Mouse (Mus musculus) heart, postnatal 0 days (tissue): ENCODE results near the gene Gm20458. TPM values are rescaled to one million over a fixed set of nuclear protein-coding genes. Genes with fewer than 3 reads are reported as not detected.

Experiments
- ATAC-seq: fragments of 200-750 bp; cut with Nextera tagmentation; 2 replicates; pipeline ENCODE4 v1.8.0; 2017; ENCODE audit warnings: low read depth, moderate number of reproducible peaks, moderate library complexity; ENCODE audit not compliant: insufficient read depth
- DNase-seq: peaks from one replicate; pipeline ENCODE4 v3.0.0-alpha.2; 2016; ENCODE audit warnings: low spot score
- H3K27ac ChIP-seq: fragments of 300-500 bp; sonication (generic); 2 replicates; pipeline ENCODE4 v1.5.1; 2014; ENCODE audit warnings: low read depth, mild to moderate bottlenecking
- H3K27me3 ChIP-seq: fragments of 300-500 bp; sonication (generic); 2 replicates; pipeline ENCODE4 v1.6.1; 2014; ENCODE audit warnings: low read length, mixed read lengths; ENCODE audit not compliant: control insufficient read depth, insufficient read depth
- H3K36me3 ChIP-seq: fragments of 300-500 bp; sonication (generic); replicated peaks from 2 replicates; pipeline ENCODE4 v1.6.1; 2014; ENCODE audit warnings: low read length, mixed read lengths; ENCODE audit not compliant: control insufficient read depth, insufficient read depth
- H3K4me1 ChIP-seq: fragments of 300-500 bp; sonication (generic); 2 replicates; pipeline ENCODE4 v1.6.1; 2014; ENCODE audit warnings: antibody characterized with exemption; ENCODE audit not compliant: control insufficient read depth, insufficient read depth
- H3K4me2 ChIP-seq: fragments of 300-500 bp; sonication (generic); 2 replicates; pipeline ENCODE4 v1.6.1; 2014; ENCODE audit warnings: low read depth, mild to moderate bottlenecking, low read length, moderate library complexity
- H3K4me3 ChIP-seq: fragments of 300-500 bp; sonication (generic); 2 replicates; pipeline ENCODE4 v1.5.1; 2014; ENCODE audit warnings: low read depth, low read length
- H3K9ac ChIP-seq: fragments of 300-500 bp; sonication (generic); replicated peaks from 2 replicates; pipeline ENCODE4 v1.6.1; 2014; ENCODE audit warnings: low read depth, low read length, mixed read lengths
- H3K9me3 ChIP-seq: fragments of 300-500 bp; sonication (generic); replicated peaks from 2 replicates; pipeline ENCODE4 v1.6.1; 2016; ENCODE audit warnings: low read length; ENCODE audit not compliant: control insufficient read depth
- CTCF ChIP-seq: IDR thresholded peaks from 2 replicates; pipeline ENCODE4 v1.5.1; 2016; ENCODE audit warnings: antibody characterized with exemption, control low read depth, low read depth
- EP300 ChIP-seq: IDR thresholded peaks from 2 replicates; pipeline ENCODE4 v1.6.1; 2016; ENCODE audit warnings: antibody characterized with exemption, low read depth
- WGBS: fragments of 180-500 bp; shearing (Covaris S2); extraction: QIAGEN DNeasy Blood & Tissue Kit; methylation state at CpG from one replicate; pipeline ENCODE4 v1.1.7; 2014; 5-methylcytosine and 5-hydroxymethylcytosine counted together
- polyA plus RNA-seq: library from polyadenylated mRNA; unstranded; fragments of >200 nt; fragmentation: Nextera tagmentation; extraction: Ambion mirVana; gene quantifications from 2 replicates; pipeline ENCODE4 v1.2.1, GENCODE M21; 2015
- total RNA-seq: library from RNA; depleted of rRNA; stranded (reverse); fragments of >200 nt; gene quantifications from 2 replicates; pipeline ENCODE4 v1.2.3, GENCODE M21; 2014; ENCODE audit warnings: low replicate concordance

Gene Gm20458
- total and polyA plus RNA-seq, 2 experiments from 2014 or later: 15.5 to 34.3 TPM

DNA sequence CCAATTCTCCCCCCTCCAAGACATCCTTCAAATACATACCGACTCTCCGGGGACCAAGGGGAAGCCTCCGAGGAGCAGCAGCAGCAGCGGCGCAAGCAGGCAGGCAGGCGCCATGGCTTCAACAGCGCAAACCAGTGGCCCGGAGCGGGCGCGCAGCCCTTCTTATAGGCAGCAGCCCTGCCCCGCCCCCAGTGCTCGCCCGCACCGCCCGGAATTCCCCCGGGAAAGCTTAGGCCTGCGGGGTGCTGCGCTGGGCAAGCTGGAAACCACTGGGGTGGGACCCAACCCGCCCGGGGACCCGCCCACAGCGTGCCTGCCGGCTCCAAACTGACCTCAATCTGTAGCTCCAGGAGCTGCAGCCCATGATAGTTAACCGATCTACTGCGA lies 17.7 kb upstream of the Gm20458 start:
- DNase-seq: peak; percentile 70
- no peak for TF ChIP-seq CTCF
- TF ChIP-seq EP300: no peak
- Histone ChIP-seq H3K4me1 (peaks cover 18% of the 10 kb centered on the region; the same call in 1 of the 2 replicates), H3K4me3 (peak overlapping the region; percentile 68), H3K27me3 (peaks cover 42% of the 10 kb centered on the region), H3K27ac (peak overlapping the region; percentile 78), H3K9me3 (no peaks in the 10 kb centered on the region), H3K9ac (peak overlapping the region; percentile 67), H3K36me3 (no peaks in the 10 kb centered on the region), H3K4me2 (peak overlapping the region; percentile 87)
- ATAC-seq: peak; percentile 90
- under 1% methylated on average over 26 of the region's 26 CpGs for WGBS

DNA sequence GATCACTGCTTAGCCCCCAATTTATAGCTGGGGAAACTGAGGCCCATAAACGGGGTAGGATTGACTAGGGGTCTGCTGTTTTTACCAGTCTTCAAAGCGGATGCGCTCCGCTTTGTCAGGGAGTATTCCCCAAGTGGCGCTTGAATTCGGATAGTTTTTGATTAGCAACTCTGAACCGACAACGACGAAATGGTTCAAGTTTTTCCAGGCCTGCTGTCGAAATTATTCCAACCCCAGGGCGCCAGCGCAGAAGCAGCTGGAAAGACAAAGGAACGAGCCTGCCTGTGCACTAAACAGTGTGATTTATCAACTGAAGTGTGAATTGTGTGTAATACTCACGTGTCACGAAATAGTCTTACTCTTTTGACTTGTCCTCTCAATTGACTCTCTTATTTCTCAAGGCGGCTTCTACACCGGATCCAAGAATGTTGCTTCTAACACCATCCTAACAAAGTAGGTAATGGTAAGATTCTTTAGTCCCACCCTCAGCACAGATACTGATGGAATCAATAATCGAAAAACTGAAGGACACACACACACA lies 17.2 kb upstream of the Gm20458 start, which contains the start of gene Sdc4:
TSS of gene Sdc4 (minus strand) at position 428 of the 541 bp plus-strand sequence.
- no peak for DNase-seq
- TF ChIP-seq EP300 (no peak), CTCF (no peak)
- Histone ChIP-seq H3K9ac (peak within 1 kb of the TSS; percentile 67), H3K4me1 (peaks cover 15% of the 10 kb centered on the region; the same call in 1 of the 2 replicates), H3K4me3 (peak within 1 kb of the TSS; percentile 68), H3K27me3 (peaks cover 43% of the 10 kb centered on the region), H3K27ac (peak within 1 kb of the TSS; percentile 78), H3K36me3 (no peaks in the 10 kb centered on the region), H3K4me2 (peak within 1 kb of the TSS; percentile 87), H3K9me3 (no peaks in the 10 kb centered on the region)
- 17% methylated on average over 18 of the region's 18 CpGs for WGBS
- no peak for ATAC-seq

DNA sequence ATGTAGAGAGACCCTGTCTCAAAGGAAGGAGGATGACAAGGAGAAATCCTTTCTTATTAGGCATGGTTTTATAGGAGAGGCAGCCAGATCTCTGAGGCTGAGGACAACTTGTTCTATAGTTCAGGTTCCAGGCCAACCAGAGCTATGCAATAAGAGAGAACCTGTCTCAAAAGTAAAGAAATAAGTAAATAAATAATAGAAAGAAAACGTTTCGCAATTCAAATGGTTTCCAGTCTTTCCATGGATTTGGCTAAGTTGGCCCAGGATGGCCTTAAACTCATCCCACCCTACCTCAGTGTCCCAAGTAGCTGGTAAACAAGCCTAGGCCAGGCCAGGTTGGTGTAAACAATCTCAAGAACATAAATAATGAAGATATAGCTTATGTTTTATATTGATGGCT lies 16.1 kb upstream of the Gm20458 start:
- Histone ChIP-seq H3K27me3 (peaks cover 49% of the 10 kb centered on the region), H3K9ac (no peak overlapping the region), H3K4me2 (no peak overlapping the region), H3K36me3 (no peaks in the 10 kb centered on the region), H3K4me3 (no peak overlapping the region), H3K27ac (no peak overlapping the region), H3K4me1 (peaks cover 10% of the 10 kb centered on the region; the same call in 1 of the 2 replicates), H3K9me3 (no peaks in the 10 kb centered on the region)
- WGBS: 82% methylated on average over 2 of the region's 2 CpGs
- no peak for TF ChIP-seq CTCF
- TF ChIP-seq EP300: no peak
- DNase-seq (no peak), ATAC-seq (no peak)

DNA sequence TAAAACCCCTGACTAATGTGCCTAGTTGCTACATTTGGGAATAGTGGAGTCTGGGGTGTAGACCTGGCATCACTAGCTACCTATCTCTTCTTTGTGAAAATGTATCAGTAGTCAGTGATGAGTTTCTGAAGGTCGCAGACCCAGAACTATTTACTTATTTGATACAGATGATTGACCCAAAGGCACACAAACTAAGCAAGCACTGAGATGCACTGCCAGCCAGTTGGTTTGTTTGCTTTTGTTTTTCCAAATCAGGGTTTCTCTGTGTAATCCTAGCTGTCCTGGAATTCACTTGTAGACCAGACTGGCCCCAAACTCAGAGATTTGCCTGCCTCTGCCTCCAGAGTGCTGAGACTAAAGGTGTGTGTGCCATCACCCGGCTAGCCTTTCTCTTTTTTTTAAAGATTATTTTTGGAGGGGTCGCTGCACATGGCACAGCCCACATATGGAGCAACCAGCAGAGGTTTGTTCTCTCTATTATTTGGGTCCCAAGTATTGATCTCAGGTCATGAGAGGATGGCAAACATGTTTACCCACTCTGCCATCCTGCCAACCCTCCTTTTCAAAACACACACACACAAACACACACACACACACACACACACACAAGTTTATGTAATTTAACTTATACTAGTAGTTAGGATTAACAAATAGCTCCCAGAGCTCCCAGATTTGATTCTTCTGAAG lies 15.2 kb upstream of the Gm20458 start:
- no peak for DNase-seq
- H3K4me1 ChIP-seq: peaks cover 10% of the 10 kb centered on the region; the same call in 1 of the 2 replicates
- H3K27ac ChIP-seq: no peak overlapping the region
- no peak overlapping the region for H3K9ac ChIP-seq
- WGBS: 72% methylated on average over 3 of the region's 3 CpGs
- no peaks in the 10 kb centered on the region for H3K9me3 ChIP-seq
- H3K4me3 ChIP-seq: no peak overlapping the region
- ATAC-seq: no peak
- H3K36me3 ChIP-seq: no peaks in the 10 kb centered on the region
- no peak overlapping the region for H3K4me2 ChIP-seq
- H3K27me3 ChIP-seq: peaks cover 49% of the 10 kb centered on the region
- TF ChIP-seq EP300 (no peak), CTCF (no peak)

DNA sequence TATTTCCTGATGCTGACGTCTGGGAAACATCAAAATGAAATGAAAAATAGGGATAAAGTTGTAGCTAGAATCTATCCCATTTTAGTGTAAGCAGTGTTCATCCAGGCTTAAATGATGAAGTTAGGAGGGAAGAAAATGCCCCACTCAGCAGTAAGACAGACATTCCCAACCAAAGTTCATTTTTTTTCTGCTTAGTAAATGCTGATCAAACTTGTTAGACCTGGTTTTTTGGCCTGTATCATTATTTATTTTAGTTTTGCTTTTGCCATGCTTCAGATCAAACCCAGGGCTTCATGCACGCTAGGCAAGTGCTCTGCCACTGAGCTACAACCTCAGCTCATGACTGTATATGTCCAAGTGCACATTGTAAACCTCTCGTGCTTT lies 14.7 kb upstream of the Gm20458 start:
- Histone ChIP-seq H3K4me1 (peaks cover 10% of the 10 kb centered on the region; the same call in 1 of the 2 replicates), H3K27ac (no peak overlapping the region), H3K36me3 (no peaks in the 10 kb centered on the region), H3K9me3 (no peaks in the 10 kb centered on the region), H3K4me2 (no peak overlapping the region), H3K27me3 (peaks cover 46% of the 10 kb centered on the region), H3K9ac (no peak overlapping the region), H3K4me3 (no peak overlapping the region)
- ATAC-seq (no peak), DNase-seq (no peak)
- 79% methylated on average over 3 of the region's 3 CpGs for WGBS
- no peak for TF ChIP-seq CTCF

GRCm38 (mm10) chr2:164448140-164448539 lies 12.6 kb upstream of the Gm20458 start:
- Histone ChIP-seq H3K27ac (no peak overlapping the region), H3K4me1 (peaks cover 13% of the 10 kb centered on the region), H3K27me3 (peaks cover 36% of the 10 kb centered on the region), H3K36me3 (no peaks in the 10 kb centered on the region), H3K9me3 (no peaks in the 10 kb centered on the region), H3K9ac (no peak overlapping the region), H3K4me2 (no peak overlapping the region), H3K4me3 (no peak overlapping the region)
- TF ChIP-seq EP300 (no peak), CTCF (no peak)
- ATAC-seq (no peak), DNase-seq (no peak)
- 96% methylated on average over 1 of the region's 1 CpGs for WGBS
